Mouse (Mus musculus) E14TG2a.4 (cell line): ENCODE results near the gene Sult4a1.

ENCODE experiments used
- CTCF ChIP-seq: conservative IDR thresholded peaks from 2 replicates; pipeline ENCODE4 v1.5.1; 2014; ENCODE audit warnings: low read length
- POU5F1 ChIP-seq: IDR thresholded peaks from 2 replicates; pipeline ENCODE4 v1.6.1; 2014; ENCODE audit warnings: low read length, borderline replicate concordance

GRCm38 (mm10) chr15:84121036-84121435, 15.5 kb upstream of the Sult4a1 start:
- TF ChIP-seq CTCF (no peak), POU5F1 (no peak)
